Mouse (Mus musculus): ENCODE results near the gene Tatdn2.

DNA sequence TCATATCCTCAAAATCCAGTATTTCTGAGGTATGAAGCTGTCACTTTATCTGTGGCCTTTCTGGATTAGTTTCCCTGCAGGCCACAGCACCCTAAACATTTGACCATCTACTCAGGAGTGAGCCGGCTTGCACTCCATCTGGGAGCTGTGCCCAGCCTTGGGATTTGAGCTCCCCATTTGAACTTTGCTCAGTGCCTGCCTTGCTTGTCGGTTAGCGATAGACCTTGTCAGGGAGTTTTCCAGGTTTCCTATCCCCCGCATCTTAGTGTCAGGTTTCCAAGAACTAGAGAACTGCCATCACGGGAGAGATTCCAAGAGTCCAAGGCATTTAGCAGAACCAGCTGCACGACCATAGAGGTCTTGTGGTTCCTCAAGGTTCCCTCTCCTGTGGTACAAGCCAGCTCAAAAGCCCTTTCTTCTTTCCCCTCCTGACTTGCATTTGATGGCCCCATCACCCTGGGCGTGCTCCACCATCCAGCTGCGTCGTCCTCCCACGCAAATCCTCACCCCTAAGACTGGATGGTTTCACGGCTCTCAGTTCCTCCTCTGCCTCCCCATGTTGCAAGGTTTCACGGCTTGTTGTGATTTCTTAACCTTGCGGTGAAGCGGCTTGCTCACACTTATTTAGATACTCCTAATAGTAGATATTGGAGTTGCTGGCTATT lies 19.6 kb upstream of the Tatdn2 start:
- TF ChIP-seq CTCF (IDR thresholded peaks at IDR 0.05; ENCODE audit: control insufficient read depth, insufficient read depth, low read length) (no peak), POLR2A (IDR thresholded peaks at IDR 0.05; ENCODE audit: borderline replicate concordance, control insufficient read depth, low read depth, low read length) (no peak)
